Mouse (Mus musculus): Measurements from ENCODE around the gene Pcyt1a. TPM values are rescaled to one million over a fixed set of nuclear protein-coding genes. Genes with fewer than 3 reads are reported as not detected.

Pcyt1a gene
- polyA plus RNA-seq (2012; rRNA removed): 29.3 and 34.0 TPM in 2 replicates

- DNase-seq (ENCODE audit: low spot score): peak; percentile 89
These were observed at the start of gene Pcyt1a for GRCm38 (mm10) chr16:32430474-32431046. Pcyt1a (plus strand) TSS chr16:32430921.

DNA sequence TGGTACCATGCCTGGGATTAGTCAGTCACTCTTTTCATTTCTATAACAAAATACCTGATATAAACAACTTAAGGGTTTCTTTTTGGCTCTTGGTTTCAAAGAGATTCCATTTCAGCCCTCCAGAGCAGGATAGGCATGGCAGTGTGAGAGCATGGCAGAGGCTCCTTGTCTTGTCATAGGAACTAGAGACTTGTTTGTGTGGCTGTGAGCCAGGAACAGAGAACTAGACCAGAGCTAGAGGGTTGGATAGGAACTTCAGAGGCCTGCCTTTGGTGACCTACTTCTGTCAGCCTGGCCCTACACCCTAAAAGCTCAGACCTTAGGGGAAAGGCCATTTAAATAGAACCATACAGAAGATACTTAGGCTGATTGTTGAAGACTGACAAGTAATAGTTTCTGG, 47.8 kb upstream of the Pcyt1a start:
- no peak for DNase-seq (ENCODE audit: low spot score)

- DNase-seq (ENCODE audit: low spot score): no peak
These were observed 45.8 kb upstream of the Pcyt1a start for GRCm38 (mm10) chr16:32384885-32385284.

DNA sequence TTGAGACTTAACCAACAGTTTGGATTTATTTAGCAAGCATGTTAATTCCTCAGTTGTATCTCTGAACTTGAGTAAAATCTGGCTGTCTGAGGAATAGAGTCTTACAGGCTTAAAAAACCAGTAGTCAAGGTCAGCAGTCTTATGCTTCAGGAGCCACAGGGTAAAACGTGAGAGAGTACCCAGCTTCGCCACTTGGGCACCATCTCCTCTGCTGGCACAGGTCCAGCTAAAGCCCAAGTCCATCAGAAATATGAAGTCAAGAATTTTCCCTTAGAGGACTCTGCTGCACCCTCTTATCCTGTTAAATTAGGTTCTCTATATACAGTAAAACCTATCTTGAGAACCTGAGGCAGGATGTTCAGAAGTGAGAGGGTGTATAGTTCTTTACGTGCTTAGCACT, 43.9 kb upstream of the Pcyt1a start:
- no peak for DNase-seq (ENCODE audit: low spot score)

DNA sequence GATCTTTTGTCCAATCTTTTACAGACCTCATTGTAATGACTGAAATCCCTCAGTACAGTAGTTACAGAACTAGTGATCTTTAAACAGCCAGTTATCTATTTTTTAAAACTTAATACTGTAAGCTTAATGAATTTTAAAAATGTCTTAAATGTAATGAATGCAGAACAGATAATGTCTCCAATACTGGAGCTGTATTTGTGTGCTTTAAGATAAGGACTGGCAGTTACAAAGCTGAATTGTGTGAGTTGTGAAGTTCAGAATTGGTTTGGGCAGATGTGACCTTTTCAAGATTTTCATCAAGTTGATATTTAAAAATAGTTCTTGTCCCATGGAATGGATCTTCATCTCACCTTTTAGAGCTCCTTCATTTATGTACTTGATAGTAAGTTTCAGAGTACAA, 41.7 kb upstream of the Pcyt1a start:
- no peak for DNase-seq (ENCODE audit: low spot score)

GRCm38 (mm10) chr16:32389841-32390240, 40.9 kb upstream of the Pcyt1a start:
- no peak for DNase-seq (ENCODE audit: low spot score)

DNA sequence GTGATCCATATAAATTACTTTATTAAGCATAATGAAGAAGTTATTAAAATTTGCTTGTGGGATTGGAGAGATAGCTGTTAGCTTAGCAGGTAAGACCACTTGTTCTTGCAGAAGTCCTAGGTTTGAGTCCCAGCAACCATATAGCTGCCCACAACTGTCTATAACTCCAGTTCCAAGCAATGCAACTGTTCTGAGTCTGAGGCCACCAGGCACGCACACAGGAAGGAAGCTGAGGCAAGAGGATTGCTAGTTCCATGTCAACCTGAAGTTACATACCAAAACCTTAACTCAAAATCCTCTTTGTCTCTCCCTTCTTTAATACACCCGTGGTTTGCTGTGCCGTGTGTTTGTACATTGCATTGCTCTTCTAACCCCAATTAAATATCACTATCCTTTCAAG, 39.8 kb upstream of the Pcyt1a start:
- DNase-seq (ENCODE audit: low spot score): no peak

DNA sequence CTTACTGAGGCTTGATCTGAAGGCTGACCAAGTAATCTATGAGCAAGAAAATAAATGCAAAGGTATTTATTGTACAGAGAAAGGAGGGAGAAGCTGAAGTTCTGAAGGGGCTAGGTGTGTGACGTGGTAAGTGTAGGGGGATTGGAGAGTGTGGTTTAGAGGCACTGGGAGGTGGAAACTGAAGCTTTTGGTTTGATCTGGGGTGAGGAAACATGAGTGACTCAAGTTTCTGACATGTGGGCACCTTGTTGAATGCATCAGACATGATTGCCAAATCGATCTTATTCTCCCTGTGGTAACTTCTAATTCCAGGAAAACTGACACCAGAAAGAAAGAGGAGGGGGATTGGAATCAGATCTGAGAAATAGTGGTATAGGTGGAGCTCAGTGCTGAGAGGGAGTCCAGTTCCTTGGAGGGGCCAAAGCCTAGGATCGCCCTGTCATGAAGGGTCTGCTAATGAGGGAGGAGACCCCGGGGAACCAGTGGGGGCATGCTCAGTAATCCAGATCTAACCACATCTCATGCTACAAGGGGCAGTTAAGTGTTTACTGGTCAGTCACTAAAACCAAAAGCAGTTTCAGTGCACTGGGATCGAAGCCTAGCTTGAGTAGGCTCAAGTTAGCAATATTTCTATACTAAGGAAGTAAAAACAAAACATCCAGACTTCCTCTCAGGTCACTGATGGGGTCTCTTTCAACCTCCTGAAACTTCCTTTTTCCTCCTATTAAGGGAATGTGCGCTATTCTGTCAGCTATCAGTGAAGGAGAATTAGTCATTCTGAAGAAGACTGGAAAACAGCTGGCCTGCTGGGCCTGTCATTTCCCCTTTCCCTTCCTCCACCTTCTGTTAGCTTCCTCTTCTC, 34.8 kb upstream of the Pcyt1a start:
- no peak for DNase-seq (ENCODE audit: low spot score)

DNA sequence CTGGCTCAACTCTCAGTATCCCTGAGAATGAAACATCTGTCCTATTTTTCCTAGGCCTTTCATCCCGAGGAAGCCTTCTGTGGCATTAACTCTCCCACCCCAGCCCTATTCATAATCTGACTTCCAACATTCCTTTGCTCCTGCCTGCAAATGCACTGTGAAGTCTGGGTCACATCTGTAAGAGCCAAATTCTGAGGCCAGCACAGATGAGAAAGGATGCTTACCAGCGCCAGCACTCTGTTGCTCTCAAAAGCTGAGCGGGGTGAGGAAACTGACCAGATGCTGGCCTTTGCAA, 34.2 kb upstream of the Pcyt1a start:
- DNase-seq (ENCODE audit: low spot score): no peak

GRCm38 (mm10) chr16:32398206-32398605, 32.5 kb upstream of the Pcyt1a start:
- DNase-seq (ENCODE audit: low spot score): no peak

DNA sequence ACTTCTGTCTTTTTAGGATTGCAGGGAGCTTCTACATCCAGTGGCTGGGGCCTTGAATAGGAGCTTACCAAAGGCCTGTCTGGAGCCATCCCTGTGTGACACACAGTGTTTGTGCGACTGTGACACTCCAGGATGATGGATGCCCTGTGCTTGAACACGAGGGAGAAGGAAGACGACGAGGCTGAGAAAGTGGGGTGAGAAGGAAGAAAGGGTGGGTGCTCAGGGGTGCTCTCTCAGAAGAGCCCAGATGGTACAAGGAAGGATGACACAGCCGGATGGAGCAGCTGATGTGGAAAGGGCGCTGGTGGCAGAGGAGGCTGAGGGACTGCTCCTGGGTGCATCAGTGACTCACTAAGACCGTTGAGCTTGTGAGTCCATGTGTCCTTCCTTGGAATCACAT, 30.5 kb upstream of the Pcyt1a start, which contains the start of gene Tm4sf19:
TSS of gene Tm4sf19 (plus strand) at position 240 of the 400 bp plus-strand sequence.
- DNase-seq (ENCODE audit: low spot score): no peak

GRCm38 (mm10) chr16:32401335-32401965, 29.3 kb upstream of the Pcyt1a start:
- DNase-seq (ENCODE audit: low spot score): no peak

DNA sequence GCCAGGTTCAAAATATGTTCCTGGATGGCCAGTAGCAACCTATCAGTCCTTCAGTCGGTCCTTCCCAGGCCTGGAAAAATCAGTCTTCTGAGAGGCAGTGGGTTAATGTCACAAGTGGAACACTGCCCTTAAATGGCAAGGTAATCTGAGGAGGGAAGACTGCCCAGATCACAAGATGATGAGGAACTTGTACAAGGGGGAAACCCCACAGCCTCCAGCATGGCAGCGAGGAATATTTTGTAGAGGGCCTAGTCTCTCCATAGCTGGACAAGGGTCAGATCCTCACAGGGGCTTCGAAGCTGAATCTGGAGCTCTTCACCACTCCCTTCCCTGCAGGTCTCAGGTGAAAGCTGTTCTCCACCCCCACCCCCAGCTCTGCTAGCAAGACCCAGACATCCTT, 27.9 kb upstream of the Pcyt1a start:
- no peak for DNase-seq (ENCODE audit: low spot score)

- DNase-seq (ENCODE audit: low spot score): no peak
These were observed 25.0 kb upstream of the Pcyt1a start for GRCm38 (mm10) chr16:32405716-32406115.

GRCm38 (mm10) chr16:32406671-32407070, 24.1 kb upstream of the Pcyt1a start:
- DNase-seq (ENCODE audit: low spot score): no peak

- DNase-seq (ENCODE audit: low spot score): no peak
These were observed 23.0 kb upstream of the Pcyt1a start for GRCm38 (mm10) chr16:32407730-32408129.

DNA sequence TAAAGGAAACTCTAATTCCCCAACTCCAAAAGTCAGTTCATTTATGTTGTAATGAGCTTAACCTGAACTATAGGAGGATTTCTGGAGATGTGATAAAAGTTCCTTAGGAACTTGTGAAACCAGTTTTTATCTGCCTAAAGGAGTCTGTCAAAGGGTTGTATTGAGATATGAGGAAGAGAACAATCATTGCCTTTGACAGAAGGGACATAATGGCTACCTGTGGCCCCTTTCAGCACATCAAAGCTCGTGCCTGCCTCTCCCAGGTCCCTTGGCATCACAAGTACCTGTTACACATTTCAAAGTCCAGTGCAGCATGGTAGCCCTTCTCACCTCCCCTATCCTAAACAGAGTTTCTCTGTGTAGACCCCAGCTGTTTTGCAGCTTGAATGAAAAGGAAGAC, 13.3 kb upstream of the Pcyt1a start:
- DNase-seq (ENCODE audit: low spot score): no peak

DNA sequence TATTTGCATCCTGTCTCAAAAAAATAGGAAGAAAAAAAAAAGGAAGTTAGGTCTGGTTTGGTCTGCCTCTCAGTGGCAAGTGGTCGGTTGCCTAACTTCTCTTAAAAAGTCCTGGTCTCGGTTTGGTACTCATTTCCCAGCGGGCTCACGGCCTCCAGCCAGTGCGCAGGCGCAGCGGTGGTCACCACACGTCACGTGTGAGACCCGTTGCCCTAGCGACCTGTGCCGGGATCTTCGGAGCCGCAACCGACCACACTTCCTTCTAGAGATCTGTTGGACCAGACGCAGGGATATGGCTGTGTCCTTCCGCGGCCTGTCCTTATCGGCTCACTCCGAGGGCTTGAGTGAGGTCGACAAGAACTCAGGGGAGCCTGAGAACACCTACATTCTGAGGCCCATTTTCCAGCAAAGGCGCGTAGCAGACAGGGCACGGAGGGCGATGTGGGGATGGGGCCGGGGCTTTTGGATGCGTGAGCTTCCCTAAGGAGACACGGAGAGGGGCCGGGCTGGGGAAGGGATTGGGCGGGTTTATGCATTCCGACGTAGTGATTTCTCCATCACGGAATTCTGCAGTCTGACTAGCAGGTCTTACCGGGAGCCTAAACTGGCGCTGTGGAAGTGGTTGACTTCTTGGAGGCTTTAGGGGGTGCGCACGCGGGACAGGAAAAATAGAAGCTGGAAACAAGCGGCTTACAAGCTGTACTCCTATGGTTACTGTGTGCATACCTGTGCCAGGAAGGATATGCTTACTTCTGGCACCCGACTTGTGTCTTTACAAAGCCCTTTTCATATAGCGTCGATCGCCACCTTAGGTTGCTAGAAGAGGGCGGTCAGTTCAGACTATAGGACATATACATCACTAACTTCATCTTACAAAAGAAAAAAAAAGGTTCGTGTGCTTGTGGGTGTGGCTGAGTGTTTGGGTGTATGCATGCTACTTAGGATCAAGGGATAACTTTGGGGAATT, 10.9 kb upstream of the Pcyt1a start, which contains the start of gene Tctex1d2:
TSS of gene Tctex1d2 (plus strand) at position 186 of the 967 bp plus-strand sequence.
- peak; percentile 79 for DNase-seq (ENCODE audit: low spot score)

DNA sequence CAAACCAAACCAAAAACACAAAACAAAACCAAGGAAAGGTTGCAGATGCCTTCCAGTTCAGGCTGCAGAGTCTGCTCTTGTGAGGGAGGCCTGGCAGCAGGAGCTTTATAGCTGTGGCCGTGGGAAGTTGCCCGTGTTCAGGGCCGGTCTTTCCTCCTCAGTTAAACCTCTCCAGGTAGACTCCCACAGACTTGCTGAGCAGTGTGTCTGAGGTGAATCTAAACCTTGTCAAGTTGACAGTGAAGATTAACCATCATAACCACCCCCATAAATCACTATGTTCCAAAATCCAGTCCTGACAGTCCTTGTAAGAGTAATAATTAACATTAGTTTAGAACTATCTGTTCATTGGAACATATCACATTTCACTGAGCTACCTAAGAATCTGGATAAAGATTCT, 3.2 kb upstream of the Pcyt1a start:
- no peak for DNase-seq (ENCODE audit: low spot score)

DNA sequence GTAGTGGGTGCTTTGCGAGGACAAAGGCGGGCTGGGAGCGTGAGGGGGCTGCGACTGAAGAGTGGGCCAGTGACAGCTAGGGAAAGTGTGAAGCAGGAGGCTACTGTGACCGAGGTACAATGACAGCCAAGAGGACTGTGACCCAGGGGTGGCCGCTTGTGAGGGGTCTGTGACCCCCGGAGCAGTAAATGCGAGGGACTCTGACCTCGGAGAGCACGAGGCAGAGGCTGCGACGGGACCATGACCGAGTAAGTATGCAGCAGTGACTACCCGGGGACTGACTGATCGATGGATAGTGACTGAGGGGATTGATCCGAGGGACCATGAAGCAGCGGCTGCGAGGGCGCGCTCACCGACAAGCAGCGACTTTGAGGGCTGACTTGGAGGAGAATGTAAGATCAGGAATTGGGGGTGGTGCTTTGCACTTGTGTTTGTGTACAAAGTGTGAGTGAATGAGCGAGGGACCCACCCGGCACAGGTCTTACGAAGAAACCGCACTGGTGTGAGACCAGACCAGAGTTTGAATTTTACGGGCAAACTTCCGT, 398 bp downstream of the Pcyt1a start:
- DNase-seq (ENCODE audit: low spot score): no peak

- DNase-seq (ENCODE audit: low spot score): no peak
These were observed 1.2 kb downstream of the Pcyt1a start for GRCm38 (mm10) chr16:32431926-32432325.
